Mouse (Mus musculus) gastrocnemius, postnatal 14 days (tissue): ENCODE measurements around the gene Nup214. TPM values are rescaled to one million over a fixed set of nuclear protein-coding genes. Genes with fewer than 3 reads are reported as not detected.

Experiments
- DNase-seq: peaks from one replicate; pipeline ENCODE4 v3.0.0; 2021; ENCODE audit warnings: mixed read lengths
- intact Hi-C: fragments of 180-260 bp; cut with DNase I; formaldehyde crosslinking; loops from one replicate; pipeline ENCODE4 v1.15.1; 2025; ENCODE audit warnings: low total_unique reads
- microRNA-seq, 2 experiments: library from miRNA; unstranded; fragments of <30 nt; microRNA quantifications; one replicate each; pipeline ENCODE4 v1.2.0; 2021
- total RNA-seq, 2 experiments: library from RNA; stranded (reverse); gene quantifications; 2 replicates each; pipeline ENCODE4 v1.2.3; 2021

The Nup214 gene
- total RNA-seq, 2 experiments from 2014 or later: 20.0 to 20.6 TPM

GRCm38 (mm10) chr2:32084111-32084871 is 110.1 kb downstream of the Nup214 start, which contains the start of gene Fam78a:
Gene Fam78a, minus strand, starts transcription at chr2:32084857.
- intact Hi-C loops: no loop called here
- peak; percentile 38 for DNase-seq

GRCm38 (mm10) chr2:32084872-32085199 is 110.6 kb downstream of the Nup214 start:
- intact Hi-C loops: loop anchor here (5.0 kb wide), 1 partner anchor 47 kb away; no protein-coding TSS in a partner anchor
- no peak for DNase-seq

- DNase-seq: no peak
- intact Hi-C loops: loop anchor here (5.0 kb wide), 1 partner anchor 47 kb away; no protein-coding TSS in a partner anchor
Measured at GRCm38 (mm10) chr2:32085231-32085630, 111.0 kb downstream of the Nup214 start.

GRCm38 (mm10) chr2:32087606-32088005 is 113.4 kb downstream of the Nup214 start:
- DNase-seq: peak; percentile 27
- intact Hi-C loops: loop anchor here (5.0 kb wide), 1 partner anchor 45 kb away; no protein-coding TSS in a partner anchor

- peak; percentile 82 for DNase-seq
- intact Hi-C loops: loop anchor here (5.0 kb wide), 1 partner anchor 44 kb away; no protein-coding TSS in a partner anchor
Measured at GRCm38 (mm10) chr2:32088372-32088981, 114.2 kb downstream of the Nup214 start.

GRCm38 (mm10) chr2:32089606-32090005 is 115.4 kb downstream of the Nup214 start:
- DNase-seq: no peak
- intact Hi-C loops: loop anchor here (5.0 kb wide), 1 partner anchor 43 kb away; no protein-coding TSS in a partner anchor

GRCm38 (mm10) chr2:32090145-32090544 is 115.9 kb downstream of the Nup214 start:
- intact Hi-C loops: no loop called here
- DNase-seq: no peak

GRCm38 (mm10) chr2:32091956-32092355 is 117.7 kb downstream of the Nup214 start:
- intact Hi-C loops: no loop called here
- DNase-seq: peak; percentile 54

GRCm38 (mm10) chr2:32094001-32094707 is 119.9 kb downstream of the Nup214 start:
- intact Hi-C loops: no loop called here
- no peak for DNase-seq

- intact Hi-C loops: no loop called here
Measured at GRCm38 (mm10) chr2:32095351-32096121, 121.3 kb downstream of the Nup214 start, which contains the start of gene Plpp7. Gene Plpp7, plus strand, starts transcription at chr2:32095528.

GRCm38 (mm10) chr2:32096122-32096420 is 121.8 kb downstream of the Nup214 start:
- DNase-seq: peak; percentile 57
- intact Hi-C loops: no loop called here

More at GRCm38 (mm10) chr2:32095351-32096121, 121.3 kb downstream of the Nup214 start, which contains the start of gene Plpp7:
- DNase-seq: peak; percentile 86

- intact Hi-C loops: no loop called here
- DNase-seq: no peak
Measured at GRCm38 (mm10) chr2:32102944-32103343, 128.7 kb downstream of the Nup214 start.

GRCm38 (mm10) chr2:32103557-32103956 is 129.3 kb downstream of the Nup214 start:
- intact Hi-C loops: no loop called here

More at GRCm38 (mm10) chr2:32103557-32103956, 129.3 kb downstream of the Nup214 start:
- no peak for DNase-seq

Small RNAs within 50 kb of the gene (microRNA-seq; reads per million reads assigned to microRNA genes)
- gene Mir7674: 0 to 0.32 reads per million in 2 experiments

Other genes starting within 250 kb of the Nup214 start
- gene Qrfp, start 163.9 kb upstream of the Nup214 start, total RNA-seq: not detected
- not detected for gene Fibcd1, start 128.4 kb upstream of the Nup214 start, total RNA-seq
- gene Lamc3, start 87.1 kb upstream of the Nup214 start, total RNA-seq: under 1 TPM; 0.60 to 0.66 TPM
- gene Aif1l, start 24.3 kb upstream of the Nup214 start, total RNA-seq: 10 to 100 TPM; 16.0 to 18.2 TPM
- gene Fam78a, start 110.4 kb downstream of the Nup214 start, total RNA-seq: 10 to 100 TPM in 1 of 2 experiments, 1 to 10 TPM in 1; 9.5 to 20.5 TPM
- 100 to 1,000 TPM in 1 of 2 experiments, 10 to 100 TPM in 1; 87.5 to 102 TPM for gene Plpp7, start 121.1 kb downstream of the Nup214 start, total RNA-seq
- 10 to 100 TPM; 79.2 to 83.9 TPM for gene Prrc2b, start 176.6 kb downstream of the Nup214 start, total RNA-seq